8 mouse cellular contexts compared by ENCODE assay signal in genomic region chr8:120113306-120113705, GRCm38 (mm10). TPM values are rescaled to one million over a fixed set of nuclear protein-coding genes. Genes with fewer than 3 reads are reported as not detected.
DNase-seq lines count a peak whose midpoint lies in the region; ATAC-seq and TF ChIP-seq lines count a peak whose summit lies in the region.

No protein-coding gene starts in this region.

- peaks cover 6% of the 10 kb centered on the region; the same call in 1 of the 2 replicates for H3K4me1 ChIP-seq in kidney, adult 2 months (ENCODE audit: control insufficient read depth, insufficient read depth, low read length)
- H3K4me1 ChIP-seq in heart, embryonic 11.5 days (ENCODE audit: control insufficient read depth, insufficient read depth, low read length) = peaks cover 12% of the 10 kb centered on the region
- H3K4me1 ChIP-seq in megakaryocyte, embryonic 14.5 days = peaks cover 87% of the 10 kb centered on the region

- H3K36me3 ChIP-seq in kidney, adult 2 months (ENCODE audit: control insufficient read depth, insufficient read depth, low read length) = no peaks in the 10 kb centered on the region
- no peaks in the 10 kb centered on the region for H3K36me3 ChIP-seq in heart, embryonic 11.5 days (ENCODE audit: control insufficient read depth, insufficient read depth, low read length)
- H3K36me3 ChIP-seq in megakaryocyte, embryonic 14.5 days (replicated peaks; ENCODE audit: low read length) = no peaks in the 10 kb centered on the region

- peak; percentile 12; the same call in 1 of the 2 replicates for ATAC-seq in heart, embryonic 11.5 days (replicated peaks; ENCODE audit: insufficient number of reproducible peaks, low FRiP score, low TSS enrichment)

- H3K4me3 ChIP-seq in kidney, adult 2 months (ENCODE audit: insufficient read depth, low read depth, low read length) = peak overlapping the region; percentile 60
- H3K4me3 ChIP-seq in heart, embryonic 11.5 days (ENCODE audit: low read depth, low read length) = peak overlapping the region; percentile 80
- peak overlapping the region; percentile 95 for H3K4me3 ChIP-seq in megakaryocyte, embryonic 14.5 days (replicated peaks)

- WGBS in kidney, adult 2 months = 2% methylated on average over 10 of the region's 10 CpGs
- WGBS in heart, embryonic 11.5 days (ENCODE audit: insufficient replicate concordance) = 4% methylated on average over 10 of the region's 10 CpGs

- peak overlapping the region; percentile 74 for H3K9ac ChIP-seq in heart, embryonic 11.5 days (ENCODE audit: low read depth, low read length)

- peak; percentile 86 for DNase-seq in kidney, adult 2 months
- DNase-seq in kidney, adult 11 months = no peak
- peak; percentile 33 to 51 for DNase-seq in cerebellum, adult 18-20 months
- DNase-seq in kidney, postnatal 4 days = peak; percentile 62 to 79
- no peak for DNase-seq in thymus, postnatal 25 days
- no peak for DNase-seq in spleen, adult 12 weeks (ENCODE audit: low spot score)

- TF ChIP-seq CTCF in kidney, adult 2 months (conservative IDR thresholded peaks at IDR 0.05; ENCODE audit: insufficient read depth, insufficient read length, low read depth, low read length) = no peak

- H3K4me2 ChIP-seq in heart, embryonic 11.5 days = peak overlapping the region; percentile 82

- H3K9me3 ChIP-seq in heart, embryonic 11.5 days (replicated peaks; ENCODE audit: control insufficient read depth, low read length) = no peaks in the 10 kb centered on the region; the same call in 1 of the 2 replicates
- no peaks in the 10 kb centered on the region for H3K9me3 ChIP-seq in megakaryocyte, embryonic 14.5 days

- peak overlapping the region; percentile 92 for H3K27ac ChIP-seq in kidney, adult 2 months (ENCODE audit: insufficient read depth, low read depth, low read length)
- H3K27ac ChIP-seq in heart, embryonic 11.5 days (ENCODE audit: low read depth, low read length) = peak overlapping the region; percentile 72

- H3K27me3 ChIP-seq in kidney, adult 2 months (replicated peaks; ENCODE audit: control insufficient read depth, insufficient read depth, low read length) = no peaks in the 10 kb centered on the region
- peaks cover 21% of the 10 kb centered on the region for H3K27me3 ChIP-seq in heart, embryonic 11.5 days (ENCODE audit: control insufficient read depth, insufficient read depth, low read length)
- peaks cover 53% of the 10 kb centered on the region for H3K27me3 ChIP-seq in megakaryocyte, embryonic 14.5 days (replicated peaks)

- TF ChIP-seq POLR2A in kidney, adult 2 months (IDR thresholded peaks at IDR 0.05; ENCODE audit: low read depth, low read length) = no peak

RNA-seq across cellular contexts. Expression of gene 6430548M08Rik, which starts 0.6 kb away (rescaled TPM):
- 8.4 and 8.8 TPM in 2 replicates for polyA plus RNA-seq in kidney, adult 2 months (2012; rRNA removed)
- 8.4 and 13.5 TPM in 2 replicates for polyA plus RNA-seq in heart, embryonic 11.5 days (2014; fragmentation: Nextera tagmentation; extraction: Ambion mirVana)
- 2.4 and 4.1 TPM in 2 replicates for polyA plus RNA-seq in megakaryocyte, embryonic 14.5 days (2012; ENCODE audit: insufficient read depth, low replicate concordance)

RNA-seq across cellular contexts. Expression of gene Zdhhc7, which starts 12.0 kb away (rescaled TPM):
- 58.7 and 68.2 TPM in 2 replicates for polyA plus RNA-seq in kidney, adult 2 months (2012; rRNA removed)
- polyA plus RNA-seq in heart, embryonic 11.5 days (2014; fragmentation: Nextera tagmentation; extraction: Ambion mirVana) = 24.7 and 29.1 TPM in 2 replicates
- polyA plus RNA-seq in megakaryocyte, embryonic 14.5 days (2012; ENCODE audit: insufficient read depth, low replicate concordance) = 29.1 and 34.2 TPM in 2 replicates

Comparison
In these comparisons a context has a peak if more than half of its experiments do, and no peak if none do; other contexts are left out.
1. DNase-seq: peak in kidney, adult 2 months (single experiment), cerebellum, adult 18-20 months (2 of 2) and kidney, postnatal 4 days (2 of 2); none in kidney, adult 11 months (single experiment), thymus, postnatal 25 days (single experiment) and spleen, adult 12 weeks (single experiment).
2. Peak in every context shown above with its lines, with median percentiles within 50 percentile points of each other: H3K4me3 ChIP-seq.